Mouse (Mus musculus) lung, postnatal 0 days (tissue): ENCODE measurements around the gene Slc7a8. TPM values are rescaled to one million over a fixed set of nuclear protein-coding genes. Genes with fewer than 3 reads are reported as not detected.
"Not testable (repeated sequence)": the region's sequence is repeated elsewhere in the genome, so short reads cannot be mapped to it uniquely, and the experiment has no call there.

Source experiments
- ATAC-seq: fragments of 200-750 bp; cut with Nextera tagmentation; 2 replicates; pipeline ENCODE4 v1.8.0; 2017; ENCODE audit warnings: moderate library complexity
- DNase-seq: peaks from one replicate; pipeline ENCODE4 v3.0.0-alpha.2; 2016; ENCODE audit warnings: low spot score
- H3K27ac ChIP-seq: fragments of 300-500 bp; sonication (generic); 2 replicates; pipeline ENCODE4 v1.5.1; 2014; ENCODE audit warnings: antibody characterized with exemption, mild to moderate bottlenecking, low read length, mixed read lengths
- H3K27me3 ChIP-seq: fragments of 300-500 bp; sonication (generic); replicated peaks from 2 replicates; pipeline ENCODE4 v1.6.1; 2014; ENCODE audit warnings: low read length, mixed read lengths; ENCODE audit not compliant: insufficient read depth
- H3K36me3 ChIP-seq: fragments of 300-500 bp; sonication (generic); 2 replicates; pipeline ENCODE4 v1.6.1; 2014; ENCODE audit warnings: low read length, mixed read lengths; ENCODE audit not compliant: insufficient read depth
- H3K4me1 ChIP-seq: fragments of 300-500 bp; sonication (generic); 2 replicates; pipeline ENCODE4 v1.6.1; 2014; ENCODE audit warnings: antibody characterized with exemption, low read depth, low read length, mixed read lengths; ENCODE audit not compliant: insufficient read depth
- H3K4me2 ChIP-seq: fragments of 300-500 bp; sonication (generic); replicated peaks from 2 replicates; pipeline ENCODE4 v1.6.1; 2014; ENCODE audit warnings: low read depth, mild to moderate bottlenecking, low read length, moderate library complexity, mixed read lengths
- H3K4me3 ChIP-seq: fragments of 300-500 bp; sonication (generic); 2 replicates; pipeline ENCODE4 v1.5.1; 2014; ENCODE audit warnings: low read depth, low read length
- H3K9ac ChIP-seq: fragments of 300-500 bp; sonication (generic); replicated peaks from 2 replicates; pipeline ENCODE4 v1.6.1; 2014; ENCODE audit warnings: low read depth, mild to moderate bottlenecking
- H3K9me3 ChIP-seq: fragments of 300-500 bp; sonication (generic); 2 replicates; pipeline ENCODE4 v1.6.1; 2016; ENCODE audit warnings: low read length, mixed read lengths
- CTCF ChIP-seq: IDR thresholded peaks from 2 replicates; pipeline ENCODE4 v1.5.1; 2016; ENCODE audit warnings: antibody characterized with exemption, mild to moderate bottlenecking
- EP300 ChIP-seq: IDR thresholded peaks from 2 replicates; pipeline ENCODE4 v1.6.1; 2016; ENCODE audit warnings: antibody characterized with exemption, mild to moderate bottlenecking, control low read depth
- WGBS: fragments of 180-500 bp; shearing (Covaris S2); extraction: QIAGEN DNeasy Blood & Tissue Kit; methylation state at CpG from one replicate; pipeline ENCODE4 v1.1.7; 2014; 5-methylcytosine and 5-hydroxymethylcytosine counted together
- polyA plus RNA-seq: library from polyadenylated mRNA; unstranded; fragments of >200 nt; fragmentation: Nextera tagmentation; extraction: Ambion mirVana; gene quantifications from 2 replicates; pipeline ENCODE4 v1.2.1, GENCODE M21; 2015

Gene Slc7a8
- polyA plus RNA-seq, 1 experiment from 2014 or later: 1.2 TPM

- ATAC-seq (no peak), DNase-seq (no peak)
- H3K36me3 ChIP-seq: no peaks in the 10 kb centered on the region
- 66% methylated on average over 5 of the region's 5 CpGs for WGBS
- TF ChIP-seq CTCF: no peak
- TF ChIP-seq EP300: no peak
- no peaks in the 10 kb centered on the region for H3K9me3 ChIP-seq
- peaks cover under 1% of the 10 kb centered on the region; the same call in 1 of the 2 replicates for H3K27me3 ChIP-seq
- H3K9ac ChIP-seq: no peak overlapping the region
- H3K4me3 ChIP-seq: no peak overlapping the region
- no peak overlapping the region for H3K27ac ChIP-seq
- H3K4me2 ChIP-seq: no peak overlapping the region
- H3K4me1 ChIP-seq: no peaks in the 10 kb centered on the region; the same call in 1 of the 2 replicates
Measured at GRCm38 (mm10) chr14:54776768-54777167, 5.0 kb downstream of the Slc7a8 start.

DNA sequence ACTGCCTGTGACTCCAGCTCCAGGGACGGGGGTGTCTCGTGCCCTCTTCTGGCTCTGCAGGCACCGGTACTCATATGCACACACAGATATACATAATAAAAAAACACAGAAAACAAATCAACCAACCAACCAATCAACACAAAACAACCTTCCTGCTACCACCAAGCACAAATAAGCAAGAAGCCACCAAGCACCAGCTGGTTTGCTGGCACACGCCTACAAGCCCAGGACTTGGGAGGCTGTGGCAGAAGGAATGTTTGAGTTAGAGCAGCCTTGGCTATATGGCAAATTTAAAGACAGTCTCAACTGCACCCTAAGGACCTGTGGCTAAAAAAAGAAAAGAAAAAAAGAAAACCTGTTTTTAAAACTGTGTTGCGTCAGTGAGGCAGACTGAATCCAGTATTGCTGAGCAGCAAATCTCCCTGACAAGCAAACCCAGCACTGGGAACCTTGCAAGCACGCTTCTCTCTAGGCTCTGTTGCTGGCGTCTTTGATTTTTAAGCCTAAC is 6.2 kb downstream of the Slc7a8 start:
- H3K27ac ChIP-seq: no peak overlapping the region
- 89% methylated on average over 7 of the region's 7 CpGs for WGBS
- no peak overlapping the region for H3K4me3 ChIP-seq
- H3K27me3 ChIP-seq: no peaks in the 10 kb centered on the region; the same call in 1 of the 2 replicates
- no peak overlapping the region for H3K4me2 ChIP-seq
- no peaks in the 10 kb centered on the region for H3K4me1 ChIP-seq
- no peaks in the 10 kb centered on the region for H3K9me3 ChIP-seq
- H3K36me3 ChIP-seq: no peaks in the 10 kb centered on the region
- ATAC-seq: no peak
- no peak for TF ChIP-seq CTCF
- TF ChIP-seq EP300: no peak
- DNase-seq: no peak
- no peak overlapping the region for H3K9ac ChIP-seq

DNA sequence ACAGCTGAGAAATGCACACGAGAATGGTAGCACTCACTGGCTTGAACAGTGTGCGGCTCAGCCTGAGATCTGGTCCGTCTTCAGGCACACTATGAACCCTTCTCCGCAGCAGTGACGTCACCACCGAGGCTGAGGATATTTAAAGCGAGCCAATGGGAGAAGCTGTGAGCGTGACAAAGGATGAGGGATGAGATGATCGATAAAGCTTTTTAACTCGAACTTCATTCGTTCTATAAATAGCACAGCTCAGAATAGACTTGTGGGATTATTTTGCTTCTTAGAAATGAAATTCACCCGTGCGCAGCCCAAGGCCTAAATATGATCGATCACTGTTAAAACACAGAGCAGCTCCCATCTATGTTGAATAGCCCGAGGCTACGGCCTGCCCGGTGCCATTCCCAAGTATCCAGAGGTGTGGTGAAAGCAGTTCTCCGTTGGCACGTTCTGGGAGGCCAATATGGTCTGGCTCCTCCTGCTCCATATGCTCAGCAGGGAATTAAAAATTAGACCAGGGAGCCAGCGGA is 9.4 kb downstream of the Slc7a8 start:
- H3K4me1 ChIP-seq: no peaks in the 10 kb centered on the region
- no peak overlapping the region for H3K4me3 ChIP-seq
- TF ChIP-seq CTCF (no peak), EP300 (no peak)
- no peak for DNase-seq
- H3K36me3 ChIP-seq: no peaks in the 10 kb centered on the region
- no peaks in the 10 kb centered on the region for H3K27me3 ChIP-seq
- H3K9me3 ChIP-seq: no peaks in the 10 kb centered on the region
- H3K9ac ChIP-seq: no peak overlapping the region
- 68% methylated on average over 20 of the region's 20 CpGs for WGBS
- no peak for ATAC-seq
- no peak overlapping the region for H3K27ac ChIP-seq
- no peak overlapping the region for H3K4me2 ChIP-seq

DNA sequence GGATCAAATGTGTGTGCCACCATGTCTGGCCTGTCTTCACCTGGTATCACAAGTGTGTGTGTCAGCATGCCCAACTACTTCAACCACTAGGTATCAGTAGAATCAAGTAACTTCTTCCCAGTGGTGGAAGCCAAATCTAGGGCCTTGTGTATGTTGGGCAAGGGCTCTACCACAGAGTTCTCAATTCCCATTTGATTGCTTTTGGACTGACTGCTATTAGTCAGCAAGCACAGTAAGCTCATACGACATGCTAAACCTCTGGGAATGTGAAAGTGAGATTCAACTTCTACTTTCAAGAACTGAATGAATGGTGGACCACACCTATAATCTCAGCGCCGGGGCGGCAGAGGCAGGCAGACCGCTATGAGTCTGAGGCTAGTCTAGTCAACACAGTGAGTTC is 11.4 kb downstream of the Slc7a8 start:
- no peak overlapping the region for H3K9ac ChIP-seq
- DNase-seq (no peak), ATAC-seq (no peak)
- H3K36me3 ChIP-seq: no peaks in the 10 kb centered on the region
- no peaks in the 10 kb centered on the region for H3K4me1 ChIP-seq
- H3K27ac ChIP-seq: no peak overlapping the region
- H3K27me3 ChIP-seq: no peaks in the 10 kb centered on the region
- no peak overlapping the region for H3K4me3 ChIP-seq
- TF ChIP-seq EP300 (no peak), CTCF (no peak)
- H3K9me3 ChIP-seq: no peaks in the 10 kb centered on the region
- no peak overlapping the region for H3K4me2 ChIP-seq
- WGBS: 93% methylated on average over 5 of the region's 5 CpGs

GRCm38 (mm10) chr14:54769068-54769425 is 12.7 kb downstream of the Slc7a8 start:
- Histone ChIP-seq H3K36me3 (no peaks in the 10 kb centered on the region), H3K27ac (no peak overlapping the region), H3K27me3 (no peaks in the 10 kb centered on the region), H3K9ac (no peak overlapping the region), H3K9me3 (no peaks in the 10 kb centered on the region), H3K4me2 (no peak overlapping the region), H3K4me1 (no peaks in the 10 kb centered on the region), H3K4me3 (no peak overlapping the region)
- 93% methylated on average over 5 of the region's 5 CpGs for WGBS
- DNase-seq (no peak), ATAC-seq (no peak)
- TF ChIP-seq EP300: no peak
- no peak for TF ChIP-seq CTCF

GRCm38 (mm10) chr14:54768314-54769067 is 13.3 kb downstream of the Slc7a8 start:
- no peaks in the 10 kb centered on the region for H3K27me3 ChIP-seq
- H3K9ac ChIP-seq: no peak overlapping the region
- no peak for TF ChIP-seq CTCF
- no peak for TF ChIP-seq EP300
- H3K4me3 ChIP-seq: no peak overlapping the region
- no peak for ATAC-seq
- no peaks in the 10 kb centered on the region for H3K4me1 ChIP-seq
- WGBS: 74% methylated on average over 10 of the region's 10 CpGs
- no peak overlapping the region for H3K27ac ChIP-seq
- DNase-seq: no peak
- no peaks in the 10 kb centered on the region for H3K36me3 ChIP-seq
- H3K4me2 ChIP-seq: no peak overlapping the region
- H3K9me3 ChIP-seq: no peaks in the 10 kb centered on the region

DNA sequence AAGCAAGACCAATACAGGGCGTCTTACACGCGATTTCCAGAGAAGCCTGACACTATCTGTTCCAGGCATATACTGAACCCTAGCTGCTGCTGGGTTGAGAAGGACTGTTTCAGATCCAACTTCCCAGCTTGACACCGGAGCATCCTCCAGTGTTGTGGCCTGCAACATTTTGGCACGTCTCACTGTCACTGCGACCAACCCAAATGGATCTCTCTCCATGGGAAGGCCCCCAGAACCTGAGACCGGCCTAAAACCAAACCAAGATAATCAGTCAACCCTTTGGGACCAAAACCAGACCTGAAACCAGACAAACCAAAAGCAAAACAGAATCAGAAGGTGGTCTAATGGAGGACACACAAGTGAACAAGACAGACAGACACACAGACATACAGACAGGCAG is 14.8 kb downstream of the Slc7a8 start:
- 85% methylated on average over 4 of the region's 7 CpGs for whole genome bisulfite sequencing
- not testable (repeated sequence) for H3K4me3 ChIP-seq, H3K4me1 ChIP-seq, H3K27me3 ChIP-seq, H3K9me3 ChIP-seq, H3K9ac ChIP-seq, DNase-seq, ATAC-seq, H3K4me2 ChIP-seq, H3K36me3 ChIP-seq, H3K27ac ChIP-seq
